Comparison of ENCODE assay signal across 8 mouse cellular contexts in the genomic region with DNA sequence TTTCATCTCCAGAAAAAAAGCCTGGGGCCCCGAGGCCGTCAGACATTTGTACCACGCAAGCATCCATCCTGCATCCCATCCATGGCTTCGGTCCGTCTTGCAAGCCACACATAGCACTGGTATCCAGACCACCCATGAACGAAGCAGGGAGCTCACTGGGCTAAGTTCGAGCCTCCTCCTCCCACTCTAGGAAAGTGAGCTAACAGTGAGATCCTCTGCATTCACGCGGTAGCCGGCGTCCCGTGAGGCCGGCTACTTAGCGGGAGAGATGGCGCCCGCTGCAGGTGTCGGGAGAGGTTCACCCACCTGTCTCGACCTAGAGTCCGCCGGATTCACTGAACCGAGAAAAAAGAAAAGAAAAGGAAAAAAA. TPM values are rescaled to one million over a fixed set of nuclear protein-coding genes. Genes with fewer than 3 reads are reported as not detected.
A peak's percentile ranks its signal among the peaks of the same experiment; 100 is the strongest.
DNase-seq lines count a peak whose midpoint lies in the region; ATAC-seq and TF ChIP-seq lines count a peak whose summit lies in the region.

No protein-coding gene starts in this region.

- H3K4me2 ChIP-seq in liver, embryonic 11.5 days: peak overlapping the region; percentile 93
- peak overlapping the region; percentile 96 for H3K4me2 ChIP-seq in stomach, embryonic 14.5 days (replicated peaks; ENCODE audit: low read depth, low read length)

- no peaks in the 10 kb centered on the region for H3K9me3 ChIP-seq in liver, embryonic 11.5 days (ENCODE audit: control insufficient read depth, low read length)
- no peaks in the 10 kb centered on the region; the same call in 1 of the 2 replicates for H3K9me3 ChIP-seq in stomach, embryonic 14.5 days (ENCODE audit: control insufficient read depth, low read depth, low read length)

- peak overlapping the region; percentile 81 for H3K9ac ChIP-seq in liver, embryonic 11.5 days (ENCODE audit: low read depth, low read length)
- peak overlapping the region; percentile 62 for H3K9ac ChIP-seq in stomach, embryonic 14.5 days (replicated peaks; ENCODE audit: low read depth, low read length)

- peaks cover 18% of the 10 kb centered on the region for H3K4me1 ChIP-seq in cerebellum, adult 2 months (ENCODE audit: control insufficient read depth, insufficient read depth, low read length)
- peaks cover 13% of the 10 kb centered on the region for H3K4me1 ChIP-seq in thymus, adult 2 months (replicated peaks; ENCODE audit: control insufficient read depth, insufficient read depth, low read length)
- H3K4me1 ChIP-seq in liver, embryonic 11.5 days (replicated peaks; ENCODE audit: control insufficient read depth, insufficient read depth, low read length): peaks cover 25% of the 10 kb centered on the region
- peaks cover 17% of the 10 kb centered on the region for H3K4me1 ChIP-seq in stomach, embryonic 14.5 days (ENCODE audit: control insufficient read depth, insufficient read depth, low read length)

- no peaks in the 10 kb centered on the region for H3K36me3 ChIP-seq in thymus, adult 2 months (ENCODE audit: control insufficient read depth, insufficient read depth, low read length)
- H3K36me3 ChIP-seq in liver, embryonic 11.5 days (ENCODE audit: control insufficient read depth, insufficient read depth, low read length): peaks cover 14% of the 10 kb centered on the region
- peaks cover 16% of the 10 kb centered on the region; the same call in 1 of the 2 replicates for H3K36me3 ChIP-seq in stomach, embryonic 14.5 days (ENCODE audit: control insufficient read depth, insufficient read depth, low read length)

- DNase-seq in cerebellum, adult 2 months: no peak
- DNase-seq in cerebellum, adult 18-20 months: no peak
- DNase-seq in thymus, adult 2 months: no peak
- no peak for DNase-seq in thymus, postnatal 25 days
- DNase-seq in liver, embryonic 11.5 days (ENCODE audit: low spot score): no peak
- DNase-seq in spleen, postnatal 4 days (ENCODE audit: low spot score in 2 of 2): no peak
- DNase-seq in thymus, postnatal 36 days: no peak

- H3K4me3 ChIP-seq in cerebellum, adult 2 months (replicated peaks; ENCODE audit: insufficient read depth, low read depth, low read length): peak overlapping the region; percentile 100
- peak overlapping the region; percentile 91 for H3K4me3 ChIP-seq in thymus, adult 2 months (ENCODE audit: control insufficient read depth, insufficient read depth, low read length)
- H3K4me3 ChIP-seq in liver, embryonic 11.5 days (ENCODE audit: low read depth, low read length): peak overlapping the region; percentile 76
- H3K4me3 ChIP-seq in stomach, embryonic 14.5 days (ENCODE audit: low read depth, low read length): peak overlapping the region; percentile 87

- ATAC-seq in liver, embryonic 11.5 days (replicated peaks; ENCODE audit: low FRiP score): peak; percentile 26; the same call in 1 of the 2 replicates
- ATAC-seq in stomach, embryonic 14.5 days (ENCODE audit: insufficient number of reproducible peaks, insufficient read depth, low FRiP score, low read depth): peak; percentile 39; the same call in 1 of the 2 replicates

- no peak for TF ChIP-seq CTCF in cerebellum, adult 2 months (IDR thresholded peaks at IDR 0.05; ENCODE audit: borderline replicate concordance, insufficient read depth, low read depth, low read length)
- TF ChIP-seq CTCF in thymus, adult 2 months (IDR thresholded peaks at IDR 0.05; ENCODE audit: borderline replicate concordance, control insufficient read depth, extremely low read depth, insufficient read depth, low read length, poor library complexity): no peak

- TF ChIP-seq POLR2A in cerebellum, adult 2 months (IDR thresholded peaks at IDR 0.05; ENCODE audit: borderline replicate concordance, insufficient read depth, low read length): no peak
- no peak for TF ChIP-seq POLR2A in thymus, adult 2 months (IDR thresholded peaks at IDR 0.05; ENCODE audit: control insufficient read depth, extremely low read depth, insufficient read depth, low read length, poor library complexity)

- H3K27ac ChIP-seq in cerebellum, adult 2 months (ENCODE audit: insufficient read depth, low read length): peak overlapping the region; percentile 32
- H3K27ac ChIP-seq in thymus, adult 2 months (ENCODE audit: control insufficient read depth, insufficient read depth, low read length): peak overlapping the region; percentile 70
- peak overlapping the region; percentile 64 for H3K27ac ChIP-seq in liver, embryonic 11.5 days (ENCODE audit: low read depth, low read length)
- H3K27ac ChIP-seq in stomach, embryonic 14.5 days (ENCODE audit: low read length): peak overlapping the region; percentile 78

- H3K27me3 ChIP-seq in cerebellum, adult 2 months (ENCODE audit: control insufficient read depth, insufficient read depth, low read length): no peaks in the 10 kb centered on the region
- no peaks in the 10 kb centered on the region for H3K27me3 ChIP-seq in thymus, adult 2 months (ENCODE audit: control insufficient read depth, insufficient read depth, low read length)
- no peaks in the 10 kb centered on the region for H3K27me3 ChIP-seq in liver, embryonic 11.5 days (replicated peaks; ENCODE audit: control insufficient read depth, insufficient read depth, low read length)
- H3K27me3 ChIP-seq in stomach, embryonic 14.5 days (ENCODE audit: control insufficient read depth, insufficient read depth, low read length): no peaks in the 10 kb centered on the region

- WGBS in cerebellum, adult 2 months: 0% methylated on average over 21 of the region's 21 CpGs
- under 1% methylated on average over 21 of the region's 21 CpGs for WGBS in thymus, adult 2 months
- under 1% methylated on average over 21 of the region's 21 CpGs for WGBS in liver, embryonic 11.5 days
- under 1% methylated on average over 21 of the region's 21 CpGs for WGBS in stomach, embryonic 14.5 days

RNA-seq across cellular contexts. Expression of gene Zfp672, which starts 0.2 kb away (rescaled TPM):
- 45.5 and 45.9 TPM in 2 replicates for polyA plus RNA-seq in cerebellum, adult 2 months (2012; rRNA removed)
- polyA plus RNA-seq in thymus, adult 2 months (2012; rRNA removed): 54.1 and 54.5 TPM in 2 replicates
- polyA plus RNA-seq in liver, embryonic 11.5 days (2014; fragmentation: Nextera tagmentation; extraction: Ambion mirVana): 50.6 and 50.7 TPM in 2 replicates
- polyA plus RNA-seq in stomach, embryonic 14.5 days (2014; fragmentation: Nextera tagmentation; extraction: Ambion mirVana): 41.8 and 44.9 TPM in 2 replicates

RNA-seq across cellular contexts. Expression of gene Sh3bp5l, which starts 0.6 kb away (rescaled TPM):
- 63.3 and 64.5 TPM in 2 replicates for polyA plus RNA-seq in cerebellum, adult 2 months (2012; rRNA removed)
- polyA plus RNA-seq in thymus, adult 2 months (2012; rRNA removed): 41.3 and 43.3 TPM in 2 replicates
- polyA plus RNA-seq in liver, embryonic 11.5 days (2014; fragmentation: Nextera tagmentation; extraction: Ambion mirVana): 20.5 and 25.3 TPM in 2 replicates
- polyA plus RNA-seq in stomach, embryonic 14.5 days (2014; fragmentation: Nextera tagmentation; extraction: Ambion mirVana): 22.4 and 24.2 TPM in 2 replicates

RNA-seq across cellular contexts. Expression of gene Zfp692, which starts 23.0 kb away (rescaled TPM):
- polyA plus RNA-seq in cerebellum, adult 2 months (2012; rRNA removed): 74.5 and 81.1 TPM in 2 replicates
- polyA plus RNA-seq in thymus, adult 2 months (2012; rRNA removed): 42.1 and 49.7 TPM in 2 replicates
- polyA plus RNA-seq in liver, embryonic 11.5 days (2014; fragmentation: Nextera tagmentation; extraction: Ambion mirVana): 18.3 and 19.2 TPM in 2 replicates
- polyA plus RNA-seq in stomach, embryonic 14.5 days (2014; fragmentation: Nextera tagmentation; extraction: Ambion mirVana): 19.8 and 21.3 TPM in 2 replicates

RNA-seq across cellular contexts. Expression of gene Lypd8, which starts 49.0 kb away (rescaled TPM):
- polyA plus RNA-seq in cerebellum, adult 2 months (2012; rRNA removed): 0.08 and 0.10 TPM in 2 replicates
- polyA plus RNA-seq in thymus, adult 2 months (2012; rRNA removed): 26.2 and 31.5 TPM in 2 replicates
- polyA plus RNA-seq in liver, embryonic 11.5 days (2014; fragmentation: Nextera tagmentation; extraction: Ambion mirVana): 0.14 and 0.27 TPM in 2 replicates
- polyA plus RNA-seq in stomach, embryonic 14.5 days (2014; fragmentation: Nextera tagmentation; extraction: Ambion mirVana): 32.0 and 42.9 TPM in 2 replicates

RNA-seq across cellular contexts. Expression of gene 4930438A08Rik, which starts 55.3 kb away (rescaled TPM):
- polyA plus RNA-seq in cerebellum, adult 2 months (2012; rRNA removed): 0.06 TPM in 1 of 2 replicates, not detected in the other
- polyA plus RNA-seq in thymus, adult 2 months (2012; rRNA removed): 0.07 and 0.29 TPM in 2 replicates
- 0.30 and 0.44 TPM in 2 replicates for polyA plus RNA-seq in liver, embryonic 11.5 days (2014; fragmentation: Nextera tagmentation; extraction: Ambion mirVana)
- not detected in 2 replicates for polyA plus RNA-seq in stomach, embryonic 14.5 days (2014; fragmentation: Nextera tagmentation; extraction: Ambion mirVana)
